17 mouse cellular contexts compared by ENCODE assay signal in the genomic region with DNA sequence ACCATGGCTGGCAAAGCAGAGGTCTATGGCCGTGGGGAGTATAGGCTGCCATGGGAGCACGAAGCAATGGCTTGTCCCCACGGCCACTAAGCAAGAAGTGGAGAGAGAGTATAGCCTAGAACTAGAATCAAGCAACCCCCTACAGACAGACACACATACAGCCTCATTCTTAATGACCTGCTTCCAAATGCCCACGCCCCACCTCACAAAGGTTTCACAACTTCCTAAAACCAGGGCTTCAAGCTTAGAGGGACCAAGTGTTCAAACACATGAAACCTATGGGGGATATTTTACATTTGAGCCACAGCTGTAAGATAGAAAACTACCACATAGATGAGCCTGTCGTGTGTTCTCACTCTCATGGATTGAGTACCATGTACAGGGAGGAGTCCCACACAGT.
"Had no signal": no experiment of that assay in that cellular context is flagged by ENCODE, and none has a peak within 500 bp of the region (broad histone marks: within the 10 kb centered on the region; RNA-seq: fewer than 3 reads in every experiment).

No protein-coding gene starts in this region.

- H3K4me3 ChIP-seq: limb, embryonic 13.5 days; midbrain, embryonic 10.5 days; neural tube, embryonic 12.5 days; neural tube, embryonic 15.5 days; stomach, embryonic 15.5 days had no signal

- H3K27me3 ChIP-seq: neural tube, embryonic 12.5 days; neural tube, embryonic 15.5 days; stomach, embryonic 15.5 days had no signal

- DNase-seq: kidney, postnatal 14 days; kidney, postnatal 4 days; left cerebral cortex, postnatal 4 days; liver, postnatal 0 days; midbrain, embryonic 14.5 days; right cerebral cortex, adult 18-20 months; right cerebral cortex, postnatal 25 days; spleen, adult 18-20 months; thymus, postnatal 25 days had no signal

- H3K27ac ChIP-seq: limb, embryonic 13.5 days; liver, embryonic 14.5 days; macrophage; midbrain, embryonic 10.5 days; neural tube, embryonic 12.5 days; neural tube, embryonic 15.5 days; stomach, embryonic 15.5 days had no signal

- H3K36me3 ChIP-seq: limb, embryonic 13.5 days; midbrain, embryonic 10.5 days; neural tube, embryonic 12.5 days; neural tube, embryonic 15.5 days; stomach, embryonic 15.5 days had no signal

- H3K9me3 ChIP-seq: megakaryocyte, embryonic 14.5 days; midbrain, embryonic 10.5 days; neural tube, embryonic 12.5 days; neural tube, embryonic 15.5 days; stomach, embryonic 15.5 days had no signal
